Mouse (Mus musculus): ENCODE results near the gene a. TPM values are rescaled to one million over a fixed set of nuclear protein-coding genes. Genes with fewer than 3 reads are reported as not detected.

The a gene
- polyA plus RNA-seq, 1 experiment from 2014 or later, result 0.94 TPM

GRCm38 (mm10) chr2:155093418-155093817 lies 302.2 kb downstream of the a start:
- 68% methylated on average over 4 of the region's 4 CpGs for WGBS

GRCm38 (mm10) chr2:155098720-155099380 lies 307.6 kb downstream of the a start:
- no peak overlapping the region for H3K9ac ChIP-seq (replicated peaks; ENCODE audit: low read depth, low read length)
- H3K27ac ChIP-seq (ENCODE audit: low read length), result no peak overlapping the region
- no peak overlapping the region for H3K4me3 ChIP-seq (replicated peaks; ENCODE audit: low read length)
- no peaks in the 10 kb centered on the region for H3K36me3 ChIP-seq (ENCODE audit: control insufficient read depth, insufficient read depth)
- H3K9me3 ChIP-seq (ENCODE audit: control insufficient read depth, low read length), result no peaks in the 10 kb centered on the region
- H3K4me2 ChIP-seq (ENCODE audit: low read length), result no peak overlapping the region
- H3K4me1 ChIP-seq (replicated peaks; ENCODE audit: control insufficient read depth, insufficient read depth, low read length), result no peaks in the 10 kb centered on the region
- 86% methylated on average over 9 of the region's 9 CpGs for WGBS
- H3K27me3 ChIP-seq (replicated peaks; ENCODE audit: control insufficient read depth, insufficient read depth, low read length), result no peaks in the 10 kb centered on the region
- no peak for ATAC-seq

More at GRCm38 (mm10) chr2:155093418-155093817, 302.2 kb downstream of the a start:
- Histone ChIP-seq H3K9ac (replicated peaks; ENCODE audit: low read depth, low read length) (no peak overlapping the region), H3K4me1 (replicated peaks; ENCODE audit: control insufficient read depth, insufficient read depth, low read length) (no peaks in the 10 kb centered on the region), H3K9me3 (ENCODE audit: control insufficient read depth, low read length) (no peaks in the 10 kb centered on the region), H3K27ac (ENCODE audit: low read length) (no peak overlapping the region), H3K27me3 (replicated peaks; ENCODE audit: control insufficient read depth, insufficient read depth, low read length) (no peaks in the 10 kb centered on the region), H3K36me3 (ENCODE audit: control insufficient read depth, insufficient read depth) (no peaks in the 10 kb centered on the region), H3K4me3 (replicated peaks; ENCODE audit: low read length) (no peak overlapping the region), H3K4me2 (ENCODE audit: low read length) (no peak overlapping the region)
- no peak for ATAC-seq

GRCm38 (mm10) chr2:155099421-155099820 lies 308.2 kb downstream of the a start:
- H3K9ac ChIP-seq (replicated peaks; ENCODE audit: low read depth, low read length), result no peak overlapping the region
- no peaks in the 10 kb centered on the region for H3K9me3 ChIP-seq (ENCODE audit: control insufficient read depth, low read length)
- H3K4me3 ChIP-seq (replicated peaks; ENCODE audit: low read length), result no peak overlapping the region
- no peaks in the 10 kb centered on the region for H3K36me3 ChIP-seq (ENCODE audit: control insufficient read depth, insufficient read depth)
- no peaks in the 10 kb centered on the region for H3K27me3 ChIP-seq (replicated peaks; ENCODE audit: control insufficient read depth, insufficient read depth, low read length)
- H3K4me2 ChIP-seq (ENCODE audit: low read length), result no peak overlapping the region
- ATAC-seq, result no peak
- 72% methylated on average over 7 of the region's 7 CpGs for WGBS
- no peaks in the 10 kb centered on the region for H3K4me1 ChIP-seq (replicated peaks; ENCODE audit: control insufficient read depth, insufficient read depth, low read length)
- H3K27ac ChIP-seq (ENCODE audit: low read length), result no peak overlapping the region

- no peak for ATAC-seq
- H3K4me1 ChIP-seq (replicated peaks; ENCODE audit: control insufficient read depth, insufficient read depth, low read length), result no peaks in the 10 kb centered on the region
- no peak overlapping the region for H3K4me2 ChIP-seq (ENCODE audit: low read length)
- H3K27me3 ChIP-seq (replicated peaks; ENCODE audit: control insufficient read depth, insufficient read depth, low read length), result no peaks in the 10 kb centered on the region
- H3K4me3 ChIP-seq (replicated peaks; ENCODE audit: low read length), result no peak overlapping the region
- no peaks in the 10 kb centered on the region for H3K36me3 ChIP-seq (ENCODE audit: control insufficient read depth, insufficient read depth)
- no peak overlapping the region for H3K27ac ChIP-seq (ENCODE audit: low read length)
- H3K9me3 ChIP-seq (ENCODE audit: control insufficient read depth, low read length), result no peaks in the 10 kb centered on the region
- 88% methylated on average over 14 of the region's 14 CpGs for WGBS
- H3K9ac ChIP-seq (replicated peaks; ENCODE audit: low read depth, low read length), result no peak overlapping the region
Observed at GRCm38 (mm10) chr2:155099994-155100795, 309.0 kb downstream of the a start.

Other genes starting within 250 kb of the a start
- 1.9 and 2.9 TPM in 2 replicates for gene 1700003F12Rik, start 244.3 kb upstream of the a start, polyA plus RNA-seq (2015; fragmentation: Nextera tagmentation; extraction: Ambion mirVana)
- gene Actl10, start 239.6 kb upstream of the a start, polyA plus RNA-seq (2015; fragmentation: Nextera tagmentation; extraction: Ambion mirVana), result 0.37 and 0.86 TPM in 2 replicates
- gene Necab3, start 232.5 kb upstream of the a start, polyA plus RNA-seq (2015; fragmentation: Nextera tagmentation; extraction: Ambion mirVana), result 22.0 and 27.1 TPM in 2 replicates
- 10.8 and 12.1 TPM in 2 replicates for gene E2f1, start 221.5 kb upstream of the a start, polyA plus RNA-seq (2015; fragmentation: Nextera tagmentation; extraction: Ambion mirVana)
- 12.0 and 14.8 TPM in 2 replicates for gene Pxmp4, start 187.7 kb upstream of the a start, polyA plus RNA-seq (2015; fragmentation: Nextera tagmentation; extraction: Ambion mirVana)
- 2.6 and 3.3 TPM in 2 replicates for gene Zfp341, start 178.1 kb upstream of the a start, polyA plus RNA-seq (2015; fragmentation: Nextera tagmentation; extraction: Ambion mirVana)
- not detected in 2 replicates for gene 4930519P11Rik, start 178.0 kb upstream of the a start, polyA plus RNA-seq (2015; fragmentation: Nextera tagmentation; extraction: Ambion mirVana)
- gene Chmp4b, start 139.7 kb upstream of the a start, polyA plus RNA-seq (2015; fragmentation: Nextera tagmentation; extraction: Ambion mirVana), result 18.5 and 19.5 TPM in 2 replicates
- gene Gm14214, start 21.4 kb upstream of the a start, polyA plus RNA-seq (2015; fragmentation: Nextera tagmentation; extraction: Ambion mirVana), result not detected in 2 replicates
- 35.0 and 47.7 TPM in 2 replicates for gene Raly, start 306 bp upstream of the a start, polyA plus RNA-seq (2015; fragmentation: Nextera tagmentation; extraction: Ambion mirVana)
- 66.2 and 66.8 TPM in 2 replicates for gene Eif2s2, start 101.5 kb downstream of the a start, polyA plus RNA-seq (2015; fragmentation: Nextera tagmentation; extraction: Ambion mirVana)
- 0.07 and 0.10 TPM in 2 replicates for gene Gm14226, start 226.9 kb downstream of the a start, polyA plus RNA-seq (2015; fragmentation: Nextera tagmentation; extraction: Ambion mirVana)

Measured in forebrain, embryonic 16.5 days (tissue).